Mouse (Mus musculus) myocyte (in vitro differentiated cells): Measurements from ENCODE around the gene Tlr3.

Experiments
- E2F4 ChIP-seq: IDR thresholded peaks from one replicate; pipeline ENCODE4 v1.6.1; 2011; ENCODE audit warnings: mild to moderate bottlenecking, control low read depth, moderate library complexity; ENCODE audit not compliant: insufficient read depth
- POLR2AphosphoS2 ChIP-seq: IDR thresholded peaks from one replicate; pipeline ENCODE4 v1.6.1; 2011; ENCODE audit warnings: low read depth, control low read depth; ENCODE audit not compliant: insufficient read length
- TCF12 ChIP-seq: IDR thresholded peaks from one replicate; pipeline ENCODE4 v1.6.1; 2011; ENCODE audit warnings: mild to moderate bottlenecking, control low read depth; ENCODE audit not compliant: poor library complexity, insufficient read depth, severe bottlenecking
- USF1 ChIP-seq: IDR thresholded peaks from one replicate; pipeline ENCODE4 v1.6.1; 2011; ENCODE audit warnings: low read depth, mild to moderate bottlenecking, control low read depth, moderate library complexity

- TF ChIP-seq E2F4 (no peak), TCF12 (no peak), USF1 (no peak), POLR2AphosphoS2 (no peak)
Observed at GRCm38 (mm10) chr8:45383250-45383649, 27.6 kb downstream of the Tlr3 start.
